Mouse (Mus musculus): ENCODE data around the gene Pdk3. TPM values are rescaled to one million over a fixed set of nuclear protein-coding genes. Genes with fewer than 3 reads are reported as not detected.

The Pdk3 gene
- polyA plus RNA-seq, 1 experiment from 2014 or later: 57.8 TPM

DNA sequence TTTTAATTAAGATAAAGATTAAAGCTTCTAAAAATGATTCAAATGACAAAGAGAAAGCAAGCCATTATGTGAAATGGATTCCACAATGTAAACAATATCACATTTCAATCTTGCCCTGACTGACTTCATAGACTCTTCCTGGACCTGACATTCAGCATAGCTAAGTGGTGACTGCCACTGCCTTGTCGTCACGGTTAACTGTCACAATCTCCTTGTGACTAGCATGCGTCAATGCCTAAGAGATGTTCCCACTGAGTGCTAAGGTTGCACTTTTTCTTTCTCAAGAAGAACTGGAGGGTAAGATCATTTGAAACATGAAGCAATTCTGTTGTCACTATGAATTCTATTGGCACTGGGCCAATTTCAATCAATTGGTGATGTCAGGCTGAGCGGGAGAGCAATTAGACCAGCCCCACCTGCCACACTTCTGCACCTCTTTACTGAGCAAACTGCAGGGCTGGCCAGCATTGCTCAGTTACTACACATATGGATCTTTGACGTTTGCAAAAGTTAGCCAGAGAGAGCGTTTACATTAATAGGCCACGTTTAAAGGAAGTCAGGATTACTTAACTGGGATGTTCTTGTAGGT lies 75.0 kb downstream of the Pdk3 start:
- WGBS: 54% methylated on average over 7 of the region's 7 CpGs
- ATAC-seq: peak; percentile 53; the same call in 1 of the 2 replicates
- no peak overlapping the region for H3K27ac ChIP-seq

DNA sequence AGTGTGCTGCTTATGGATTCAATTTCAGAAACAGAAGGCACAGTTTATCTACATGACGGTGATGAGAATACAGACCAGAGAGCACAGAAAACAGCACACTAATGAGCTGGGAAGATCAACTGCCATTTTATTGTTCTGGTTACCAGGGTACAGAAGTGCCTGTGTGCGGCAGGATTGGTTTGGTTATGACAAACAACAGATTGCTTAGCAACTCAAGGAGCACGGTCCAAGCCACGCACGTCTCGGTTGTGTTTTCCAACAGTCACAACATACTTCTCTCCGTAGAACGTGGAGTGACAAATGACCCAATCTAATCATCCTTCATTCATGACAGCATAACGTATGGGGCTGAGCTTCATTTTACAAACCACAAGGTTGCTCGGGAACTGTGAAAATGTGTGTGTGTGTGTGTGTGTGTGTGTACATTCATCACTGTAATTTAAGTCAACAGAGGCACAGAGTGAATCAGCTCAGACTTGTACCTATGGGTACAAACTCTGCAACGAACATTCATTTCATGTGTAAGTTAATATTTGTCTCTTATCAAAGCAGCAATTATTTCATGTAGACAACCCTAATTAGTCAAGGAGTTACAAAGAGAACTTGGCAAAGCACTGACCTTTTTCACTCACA lies 76.7 kb downstream of the Pdk3 start:
- no peaks in the 10 kb centered on the region for H3K36me3 ChIP-seq
- no peak overlapping the region for H3K4me2 ChIP-seq (replicated peaks)
- H3K9ac ChIP-seq: no peak overlapping the region
- no peak overlapping the region for H3K27ac ChIP-seq
- no peaks in the 10 kb centered on the region for H3K4me1 ChIP-seq (replicated peaks)
- no peaks in the 10 kb centered on the region for H3K9me3 ChIP-seq
- no peak for ATAC-seq
- 68% methylated on average over 11 of the region's 11 CpGs for WGBS
- no peaks in the 10 kb centered on the region; the same call in 1 of the 2 replicates for H3K27me3 ChIP-seq (replicated peaks)
- no peak overlapping the region for H3K4me3 ChIP-seq (replicated peaks)

More for the DNA sequence above, 75.0 kb downstream of the Pdk3 start:
- no peak overlapping the region for H3K4me2 ChIP-seq (replicated peaks)
- H3K27me3 ChIP-seq (replicated peaks): no peaks in the 10 kb centered on the region; the same call in 1 of the 2 replicates
- no peaks in the 10 kb centered on the region for H3K4me1 ChIP-seq (replicated peaks)
- H3K4me3 ChIP-seq (replicated peaks): no peak overlapping the region
- H3K9me3 ChIP-seq: no peaks in the 10 kb centered on the region
- no peak overlapping the region for H3K9ac ChIP-seq
- no peaks in the 10 kb centered on the region for H3K36me3 ChIP-seq

DNA sequence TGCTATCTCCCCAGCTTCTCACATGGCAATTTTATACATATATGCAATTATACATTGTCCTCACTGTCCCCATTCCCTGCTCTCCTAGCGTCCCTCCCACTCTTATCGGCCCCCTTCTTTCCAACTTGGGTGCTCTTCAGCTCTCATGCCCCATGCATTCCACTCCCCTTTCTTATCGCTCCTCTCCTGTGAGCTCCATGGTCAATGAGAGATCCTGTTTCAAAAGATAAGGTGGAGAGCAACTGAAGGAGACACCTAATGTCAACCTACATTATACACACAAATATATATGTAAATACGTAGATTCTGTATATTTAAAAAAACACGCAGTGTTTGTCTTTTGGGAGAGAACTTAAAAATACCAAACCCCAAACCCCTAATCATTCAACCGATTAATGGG lies 81.4 kb downstream of the Pdk3 start:
- ATAC-seq: no peak
- Histone ChIP-seq H3K27me3 (replicated peaks) (no peaks in the 10 kb centered on the region), H3K4me2 (replicated peaks) (no peak overlapping the region), H3K27ac (no peak overlapping the region), H3K36me3 (no peaks in the 10 kb centered on the region), H3K9me3 (no peaks in the 10 kb centered on the region), H3K4me3 (replicated peaks) (no peak overlapping the region), H3K4me1 (replicated peaks) (no peaks in the 10 kb centered on the region), H3K9ac (no peak overlapping the region)
- 84% methylated on average over 6 of the region's 6 CpGs for WGBS

DNA sequence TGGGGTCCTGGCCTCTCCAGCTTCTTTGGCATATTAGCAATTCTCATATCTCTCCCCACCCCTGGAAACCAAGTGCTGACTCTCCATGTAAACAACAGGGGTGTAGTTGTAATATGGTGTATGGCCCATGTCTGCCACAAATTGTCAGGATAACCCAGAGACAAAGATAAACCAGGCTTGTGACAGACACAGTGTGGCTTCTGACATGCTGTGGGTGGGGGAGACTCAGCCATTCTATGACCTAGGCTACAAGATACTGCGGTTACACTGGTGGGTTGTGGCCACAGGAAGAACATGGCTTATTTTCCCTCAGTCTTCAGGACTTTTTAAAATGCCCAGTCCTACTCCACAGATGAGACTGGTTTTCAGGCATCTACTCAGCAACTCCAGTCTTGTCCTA lies 82.8 kb downstream of the Pdk3 start:
- H3K27me3 ChIP-seq (replicated peaks): no peaks in the 10 kb centered on the region
- no peaks in the 10 kb centered on the region for H3K9me3 ChIP-seq
- no peak overlapping the region for H3K4me3 ChIP-seq (replicated peaks)
- H3K4me2 ChIP-seq (replicated peaks): no peak overlapping the region
- no peak overlapping the region for H3K9ac ChIP-seq
- H3K4me1 ChIP-seq (replicated peaks): no peaks in the 10 kb centered on the region
- no peak overlapping the region for H3K27ac ChIP-seq
- no peaks in the 10 kb centered on the region for H3K36me3 ChIP-seq
- WGBS: 92% methylated on average over 1 of the region's 1 CpGs
- ATAC-seq: no peak

DNA sequence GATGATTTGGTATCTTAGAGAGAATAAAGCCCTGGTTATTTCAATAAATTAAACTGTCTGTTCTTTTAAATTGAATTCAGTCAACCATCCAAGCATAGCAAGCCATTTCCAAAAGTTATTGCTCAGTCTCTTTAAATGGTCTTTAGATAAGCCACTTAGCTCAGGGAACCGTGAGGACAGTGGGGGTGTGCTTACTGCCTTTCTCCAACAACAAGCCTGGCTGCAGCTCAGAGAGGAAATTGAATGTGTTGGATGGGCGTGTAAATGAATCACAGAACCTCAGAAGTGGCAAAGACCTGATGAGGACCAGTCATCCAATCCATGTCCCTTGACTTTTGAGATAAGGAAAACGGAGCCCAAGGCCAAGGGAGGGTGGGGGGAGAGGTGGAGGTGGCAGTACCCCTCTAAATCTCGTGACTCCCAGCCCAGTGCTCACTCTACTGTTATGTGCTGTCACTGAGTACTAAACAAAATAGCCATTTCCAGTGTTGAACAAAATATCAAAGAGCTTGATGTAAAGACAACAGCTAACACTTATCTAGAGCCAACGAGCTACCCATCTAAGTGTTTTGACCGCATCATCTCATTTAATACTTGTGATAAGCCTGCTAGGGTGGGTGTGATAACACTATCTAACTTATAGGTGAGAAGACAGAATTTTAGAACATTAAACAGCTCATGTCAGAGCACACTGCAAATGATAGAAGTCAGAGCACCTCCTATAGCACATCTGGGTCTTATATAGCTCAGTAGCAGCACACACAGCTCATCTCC lies 98.8 kb downstream of the Pdk3 start:
- ATAC-seq: no peak
- no peaks in the 10 kb centered on the region for H3K36me3 ChIP-seq
- no peak overlapping the region for H3K4me3 ChIP-seq (replicated peaks)
- H3K9me3 ChIP-seq: no peaks in the 10 kb centered on the region
- WGBS: 69% methylated on average over 6 of the region's 6 CpGs
- no peaks in the 10 kb centered on the region for H3K4me1 ChIP-seq (replicated peaks)
- no peak overlapping the region for H3K9ac ChIP-seq
- H3K4me2 ChIP-seq (replicated peaks): no peak overlapping the region
- H3K27ac ChIP-seq: no peak overlapping the region
- H3K27me3 ChIP-seq (replicated peaks): no peaks in the 10 kb centered on the region

DNA sequence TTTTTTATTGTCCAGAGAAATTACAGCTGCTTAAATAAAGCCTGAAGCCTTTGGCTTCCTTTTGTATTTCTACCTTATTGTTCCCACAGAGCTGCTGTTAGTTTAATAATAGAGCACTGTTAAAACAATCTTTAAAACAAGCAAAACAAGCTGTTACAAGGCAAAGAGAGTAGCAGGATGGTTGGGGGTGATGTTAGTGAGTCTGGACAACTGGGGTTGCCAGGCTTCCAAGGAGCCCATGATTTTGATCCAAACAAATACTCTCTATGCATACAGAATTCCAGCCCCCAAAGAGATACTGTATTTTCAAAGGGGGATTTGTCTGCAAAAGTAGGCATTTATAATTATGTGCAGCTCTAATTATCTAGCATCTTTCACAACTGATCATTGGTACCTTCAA lies 99.6 kb downstream of the Pdk3 start:
- H3K9me3 ChIP-seq: no peaks in the 10 kb centered on the region
- no peak for ATAC-seq

DNA sequence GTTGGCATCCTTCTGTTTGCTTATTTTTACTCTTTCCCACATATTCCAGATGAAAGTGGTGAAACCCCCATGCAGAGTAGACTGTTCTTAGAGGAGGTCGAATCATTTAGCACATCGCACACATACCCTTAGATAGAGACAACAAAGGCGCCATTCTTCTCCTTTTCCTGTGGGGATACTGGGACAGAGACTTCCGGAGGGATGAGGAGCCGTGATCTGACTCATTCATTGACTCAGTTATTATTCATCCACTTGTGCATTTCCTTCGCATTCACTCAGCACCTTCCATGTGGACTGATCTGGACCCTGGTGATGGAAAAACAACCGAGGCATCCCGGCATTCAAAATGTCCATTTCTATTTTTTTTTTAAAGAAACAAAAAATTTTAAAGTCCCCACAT lies 101.1 kb downstream of the Pdk3 start:
- Histone ChIP-seq H3K9ac (no peak overlapping the region), H3K27me3 (replicated peaks) (no peaks in the 10 kb centered on the region), H3K36me3 (no peaks in the 10 kb centered on the region), H3K4me1 (replicated peaks) (no peaks in the 10 kb centered on the region), H3K4me2 (replicated peaks) (no peak overlapping the region), H3K4me3 (replicated peaks) (no peak overlapping the region), H3K27ac (no peak overlapping the region), H3K9me3 (no peaks in the 10 kb centered on the region)
- WGBS: 82% methylated on average over 8 of the region's 8 CpGs
- no peak for ATAC-seq

More for the DNA sequence above, 99.6 kb downstream of the Pdk3 start:
- no peak overlapping the region for H3K27ac ChIP-seq
- no peak overlapping the region for H3K4me2 ChIP-seq (replicated peaks)
- no peak overlapping the region for H3K4me3 ChIP-seq (replicated peaks)
- no peaks in the 10 kb centered on the region for H3K27me3 ChIP-seq (replicated peaks)
- no peaks in the 10 kb centered on the region for H3K4me1 ChIP-seq (replicated peaks)
- H3K9ac ChIP-seq: no peak overlapping the region
- H3K36me3 ChIP-seq: no peaks in the 10 kb centered on the region

DNA sequence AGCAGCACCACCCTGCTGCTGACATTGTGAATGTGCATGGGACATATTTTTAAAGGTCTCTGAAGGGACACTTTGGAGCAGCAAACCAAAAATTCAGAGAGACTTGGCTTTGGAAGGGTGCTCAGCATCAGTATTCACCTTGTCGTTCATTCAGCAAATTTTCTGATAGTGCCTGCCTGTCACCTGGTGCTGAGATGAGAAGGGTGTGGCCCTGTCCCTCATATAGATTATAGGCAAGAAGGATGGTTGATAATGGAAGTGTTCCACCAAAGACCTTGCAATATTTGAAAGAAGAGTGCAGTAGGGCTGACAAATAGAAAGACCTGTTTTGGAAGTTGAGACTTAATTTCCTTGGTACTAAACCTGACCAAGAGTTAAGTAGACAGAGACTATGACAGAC lies 102.5 kb downstream of the Pdk3 start:
- no peaks in the 10 kb centered on the region for H3K27me3 ChIP-seq (replicated peaks)
- 91% methylated on average over 1 of the region's 1 CpGs for WGBS

More for the DNA sequence above, 102.5 kb downstream of the Pdk3 start:
- Histone ChIP-seq H3K9ac (no peak overlapping the region), H3K4me3 (replicated peaks) (no peak overlapping the region), H3K4me2 (replicated peaks) (no peak overlapping the region), H3K36me3 (no peaks in the 10 kb centered on the region), H3K9me3 (no peaks in the 10 kb centered on the region), H3K27ac (no peak overlapping the region), H3K4me1 (replicated peaks) (no peaks in the 10 kb centered on the region)
- ATAC-seq: no peak

Other genes with a start within 250 kb of the Pdk3 start
- 15.2 and 17.9 TPM in 2 replicates for gene Pola1, start 200.0 kb downstream of the Pdk3 start, polyA plus RNA-seq (2015; fragmentation: Nextera tagmentation; extraction: Ambion mirVana)
- gene Pcyt1b, start 177.3 kb downstream of the Pdk3 start, polyA plus RNA-seq (2015; fragmentation: Nextera tagmentation; extraction: Ambion mirVana): 1.7 TPM in 2 replicates
- 0.36 and 0.42 TPM in 2 replicates for gene AU015836, start 136.5 kb upstream of the Pdk3 start, polyA plus RNA-seq (2015; fragmentation: Nextera tagmentation; extraction: Ambion mirVana)